ENCODE assay signal across 11 mouse cellular contexts in genomic region chr12:99352136-99352535, GRCm38 (mm10).
DNase-seq lines count a peak whose midpoint lies in the region; ATAC-seq lines count a peak whose summit lies in the region.
"Had no signal": no experiment of that assay in that cellular context is flagged by ENCODE, and none has a peak within 500 bp of the region (broad histone marks: within the 10 kb centered on the region; RNA-seq: fewer than 3 reads in every experiment).

No protein-coding gene starts in this region.

- H3K36me3 ChIP-seq in liver, embryonic 16.5 days (ENCODE audit: control insufficient read depth, insufficient read depth): no peaks in the 10 kb centered on the region
- H3K36me3 ChIP-seq in midbrain, embryonic 10.5 days: 0 out of 2 replicates have a peak, but pooled peaks cover 3% of the 10 kb centered on the region
- H3K36me3 ChIP-seq: forebrain, embryonic 15.5 days had no signal

- peak; percentile 28 for DNase-seq in gastrocnemius, postnatal 14 days
- DNase-seq in gastrocnemius, postnatal 10 days: no peak
- DNase-seq in 3T3-L1 (ENCODE audit: low read depth, low spot score): peak; percentile 17
- DNase-seq in adrenal gland, postnatal 36 days: peak; percentile 71 to 79
- no peak for DNase-seq in embryo, embryonic 10 days (ENCODE audit: low spot score)
- no peak for DNase-seq in midbrain, embryonic 10.5 days (ENCODE audit: low spot score)
- no peak for DNase-seq in thymus, postnatal 10 days (ENCODE audit: low spot score in 2 of 2)
- DNase-seq: kidney, adult 9 months had no signal

- H3K27ac ChIP-seq in liver, embryonic 16.5 days (ENCODE audit: low read length): no peak overlapping the region; the same call in none of the 2 replicates
- H3K27ac ChIP-seq in midbrain, embryonic 10.5 days (replicated peaks): no peak overlapping the region
- H3K27ac ChIP-seq: forebrain, embryonic 15.5 days had no signal

- no peak for ATAC-seq in liver, embryonic 16.5 days (ENCODE audit: low read depth)
- ATAC-seq: forebrain, embryonic 15.5 days had no signal

- 48% methylated on average over 7 of the region's 7 CpGs for WGBS in liver, embryonic 16.5 days (ENCODE audit: insufficient replicate concordance)
- WGBS in midbrain, embryonic 10.5 days: 93% methylated on average over 7 of the region's 7 CpGs

- no peaks in the 10 kb centered on the region for H3K9me3 ChIP-seq in liver, embryonic 16.5 days (replicated peaks; ENCODE audit: control insufficient read depth, low read length)
- no peaks in the 10 kb centered on the region for H3K9me3 ChIP-seq in midbrain, embryonic 10.5 days (replicated peaks)
- H3K9me3 ChIP-seq: forebrain, embryonic 15.5 days had no signal

- 0 out of 2 replicates have a peak overlapping the region, but pooled peaks have one; percentile 11 for H3K9ac ChIP-seq in liver, embryonic 16.5 days (ENCODE audit: low read depth, low read length)
- H3K9ac ChIP-seq: forebrain, embryonic 15.5 days had no signal

- no peak overlapping the region for H3K4me2 ChIP-seq in liver, embryonic 16.5 days (ENCODE audit: low read depth, low read length)
- H3K4me2 ChIP-seq: forebrain, embryonic 15.5 days had no signal

- no peak overlapping the region for H3K4me3 ChIP-seq in liver, embryonic 16.5 days (ENCODE audit: low read depth, low read length)
- no peak overlapping the region for H3K4me3 ChIP-seq in midbrain, embryonic 10.5 days
- H3K4me3 ChIP-seq: forebrain, embryonic 15.5 days had no signal

- peaks cover 48% of the 10 kb centered on the region for H3K4me1 ChIP-seq in liver, embryonic 16.5 days (ENCODE audit: control insufficient read depth, low read depth, low read length)
- peaks cover 41% of the 10 kb centered on the region for H3K4me1 ChIP-seq in midbrain, embryonic 10.5 days

- intact Hi-C loops in gastrocnemius, postnatal 14 days (cut with DNase I; ENCODE audit: low total_unique reads): no loop called here

- no peaks in the 10 kb centered on the region for H3K27me3 ChIP-seq in liver, embryonic 16.5 days (ENCODE audit: control insufficient read depth, insufficient read depth, low read depth, low read length)
- no peaks in the 10 kb centered on the region for H3K27me3 ChIP-seq in midbrain, embryonic 10.5 days (ENCODE audit: low read depth, poor library complexity, severe bottlenecking)
- H3K27me3 ChIP-seq: CH12.LX; forebrain, embryonic 15.5 days had no signal

Comparison
In these comparisons a context has a peak if more than half of its experiments do, and no peak if none do; other contexts are left out.
1. DNase-seq: peak in gastrocnemius, postnatal 14 days (single experiment), 3T3-L1 (single experiment) and adrenal gland, postnatal 36 days (2 of 2); none in gastrocnemius, postnatal 10 days (single experiment), embryo, embryonic 10 days (single experiment), midbrain, embryonic 10.5 days (single experiment) and thymus, postnatal 10 days (0 of 2).